Mouse (Mus musculus): ENCODE data around the gene Jazf1.

Jazf1 gene

DNA sequence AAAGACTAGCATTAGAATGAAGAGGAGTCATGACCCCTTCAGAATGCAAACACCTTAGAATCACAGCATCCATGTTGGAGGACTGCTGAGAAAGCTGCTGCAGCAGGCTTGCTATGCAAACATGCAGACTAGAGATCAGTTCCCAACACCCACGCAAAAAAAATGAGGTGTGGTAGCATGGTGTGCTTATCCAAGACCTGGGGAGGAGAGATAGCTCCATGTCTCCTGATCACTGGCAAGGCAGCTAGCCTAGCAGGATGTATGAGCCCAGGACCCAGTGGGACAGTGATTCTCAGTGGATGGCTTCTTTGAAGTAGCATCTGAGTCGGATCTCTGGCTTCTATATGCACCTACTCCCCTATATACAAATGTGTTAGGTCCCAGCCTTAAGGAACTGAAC is 184.7 kb downstream of the Jazf1 start:
- no peaks in the 10 kb centered on the region for H3K4me1 ChIP-seq (replicated peaks; ENCODE audit: low read depth, low read length)
- H3K36me3 ChIP-seq (ENCODE audit: insufficient read depth, low read length) = no peaks in the 10 kb centered on the region
- peaks cover 11% of the 10 kb centered on the region for H3K9me3 ChIP-seq (ENCODE audit: low read length)
- no peak for TF ChIP-seq NANOG (IDR thresholded peaks at IDR 0.05; ENCODE audit: borderline replicate concordance, low read length)
- no peak for TF ChIP-seq CTCF (conservative IDR thresholded peaks at IDR 0.05; ENCODE audit: low read length)
- TF ChIP-seq POU5F1 (IDR thresholded peaks at IDR 0.05; ENCODE audit: borderline replicate concordance, low read length) = no peak
- no peaks in the 10 kb centered on the region for H3K27me3 ChIP-seq (ENCODE audit: insufficient read depth, low read length)
- H3K4me3 ChIP-seq (replicated peaks; ENCODE audit: low read length) = no peak overlapping the region

DNA sequence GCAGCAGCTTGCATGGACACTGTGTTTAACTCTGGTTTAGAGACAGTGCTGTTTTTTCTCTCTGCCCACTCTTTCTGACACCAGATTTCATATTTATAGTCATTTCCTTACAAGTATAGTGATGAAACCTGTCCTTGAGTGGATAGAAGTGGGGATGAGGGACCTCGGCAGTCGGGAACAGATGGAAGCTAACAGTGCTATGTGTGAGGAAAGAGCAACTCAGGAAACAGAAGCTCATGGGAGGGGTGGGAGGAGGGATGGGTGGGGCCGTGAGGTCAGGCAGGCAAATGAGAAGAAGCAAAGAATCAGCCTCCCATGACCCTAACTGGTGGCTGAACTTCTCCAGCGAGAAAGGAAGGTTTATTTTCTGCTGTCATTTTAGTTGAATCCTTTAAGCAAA is 191.3 kb downstream of the Jazf1 start:
- no peak overlapping the region for H3K4me3 ChIP-seq (replicated peaks; ENCODE audit: low read length)
- 0 out of 2 replicates have a peak, but pooled peaks cover under 1% of the 10 kb centered on the region for H3K4me1 ChIP-seq (replicated peaks; ENCODE audit: low read depth, low read length)
- peaks cover 14% of the 10 kb centered on the region for H3K9me3 ChIP-seq (ENCODE audit: low read length)
- H3K36me3 ChIP-seq (ENCODE audit: insufficient read depth, low read length) = no peaks in the 10 kb centered on the region
- TF ChIP-seq NANOG (IDR thresholded peaks at IDR 0.05; ENCODE audit: borderline replicate concordance, low read length) (no peak), POU5F1 (IDR thresholded peaks at IDR 0.05; ENCODE audit: borderline replicate concordance, low read length) (no peak), CTCF (conservative IDR thresholded peaks at IDR 0.05; ENCODE audit: low read length) (no peak)
- 0 out of 2 replicates have a peak, but pooled peaks cover 4% of the 10 kb centered on the region for H3K27me3 ChIP-seq (ENCODE audit: insufficient read depth, low read length)

DNA sequence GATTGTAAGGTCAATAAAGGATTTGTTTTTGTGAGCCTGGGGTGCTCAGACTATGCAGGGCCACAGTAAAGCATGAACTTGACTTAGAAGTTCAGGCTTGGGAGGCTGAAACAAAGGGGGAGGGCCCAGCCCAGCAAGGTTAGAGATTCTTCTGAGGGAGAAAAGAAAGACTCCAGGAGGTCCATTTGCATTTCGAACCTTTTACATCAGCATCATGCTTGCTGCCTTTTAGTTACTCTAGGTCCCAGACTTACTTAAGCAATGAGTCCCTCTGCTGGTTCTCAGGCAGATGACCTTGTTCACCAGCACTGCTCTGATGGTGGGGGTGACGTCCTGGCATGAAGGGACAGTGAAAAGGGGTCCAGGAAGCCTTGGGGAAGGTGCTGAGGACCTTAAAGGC is 197.1 kb downstream of the Jazf1 start:
- H3K4me3 ChIP-seq (replicated peaks; ENCODE audit: low read length) = no peak overlapping the region
- peaks cover 23% of the 10 kb centered on the region for H3K4me1 ChIP-seq (replicated peaks; ENCODE audit: low read depth, low read length)
- peaks cover 4% of the 10 kb centered on the region; the same call in 1 of the 2 replicates for H3K27me3 ChIP-seq (ENCODE audit: insufficient read depth, low read length)
- TF ChIP-seq POU5F1 (IDR thresholded peaks at IDR 0.05; ENCODE audit: borderline replicate concordance, low read length) (peak; percentile 12; the same call in 1 of the 2 replicates), CTCF (conservative IDR thresholded peaks at IDR 0.05; ENCODE audit: low read length) (no peak; the same call in 1 of the 2 replicates)
- H3K36me3 ChIP-seq (ENCODE audit: insufficient read depth, low read length) = no peaks in the 10 kb centered on the region
- H3K9me3 ChIP-seq (ENCODE audit: low read length) = no peaks in the 10 kb centered on the region

DNA sequence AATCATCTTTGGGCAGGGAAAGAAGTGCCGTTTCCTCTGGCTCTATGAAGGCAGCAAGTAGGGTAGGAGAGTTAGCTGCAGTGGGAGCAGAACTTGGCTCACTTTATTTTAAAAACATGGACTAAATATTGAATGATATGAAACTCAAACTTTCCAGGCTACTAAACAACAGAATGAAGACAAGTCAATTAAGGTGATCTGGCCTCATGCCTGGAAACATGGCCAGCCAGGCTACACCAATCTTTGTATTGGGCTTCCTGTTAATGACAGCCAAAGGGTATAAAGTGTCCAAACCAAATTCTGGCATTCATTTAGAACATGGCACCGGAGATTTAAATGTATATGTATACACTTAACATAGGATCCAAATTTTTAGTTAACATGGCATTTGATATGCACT is 199.2 kb downstream of the Jazf1 start:
- H3K9me3 ChIP-seq (ENCODE audit: low read length) = no peaks in the 10 kb centered on the region
- no peaks in the 10 kb centered on the region for H3K36me3 ChIP-seq (ENCODE audit: insufficient read depth, low read length)
- peaks cover 23% of the 10 kb centered on the region for H3K4me1 ChIP-seq (replicated peaks; ENCODE audit: low read depth, low read length)
- no peak for TF ChIP-seq CTCF (conservative IDR thresholded peaks at IDR 0.05; ENCODE audit: low read length)
- no peak for TF ChIP-seq NANOG (IDR thresholded peaks at IDR 0.05; ENCODE audit: borderline replicate concordance, low read length)
- no peak for TF ChIP-seq POU5F1 (IDR thresholded peaks at IDR 0.05; ENCODE audit: borderline replicate concordance, low read length)
- H3K27me3 ChIP-seq (ENCODE audit: insufficient read depth, low read length) = peaks cover 11% of the 10 kb centered on the region
- no peak overlapping the region for H3K4me3 ChIP-seq (replicated peaks; ENCODE audit: low read length)

DNA sequence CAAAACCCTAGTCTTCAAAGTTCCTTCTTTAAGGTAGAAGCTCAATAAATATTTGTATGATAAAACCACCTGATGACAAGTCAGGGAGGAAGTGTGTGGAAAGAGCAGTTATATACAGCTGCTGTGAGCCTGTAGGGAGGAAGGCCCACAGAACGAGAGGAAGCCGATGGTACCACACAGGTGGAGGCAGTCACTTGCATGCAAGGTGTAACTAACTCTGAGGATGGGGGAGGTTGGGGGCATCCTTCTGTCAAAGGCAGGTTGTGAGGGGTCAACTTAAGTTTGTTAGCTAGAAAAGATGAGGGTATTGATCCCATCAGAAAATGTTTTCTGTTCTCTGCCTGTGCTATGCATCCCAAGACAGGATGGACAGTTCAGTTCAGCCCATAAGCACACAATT is 200.1 kb downstream of the Jazf1 start:
- H3K4me1 ChIP-seq (replicated peaks; ENCODE audit: low read depth, low read length) = peaks cover 23% of the 10 kb centered on the region
- H3K4me3 ChIP-seq (replicated peaks; ENCODE audit: low read length) = no peak overlapping the region
- H3K9me3 ChIP-seq (ENCODE audit: low read length) = no peaks in the 10 kb centered on the region
- peaks cover 12% of the 10 kb centered on the region for H3K27me3 ChIP-seq (ENCODE audit: insufficient read depth, low read length)
- no peaks in the 10 kb centered on the region for H3K36me3 ChIP-seq (ENCODE audit: insufficient read depth, low read length)
- TF ChIP-seq POU5F1 (IDR thresholded peaks at IDR 0.05; ENCODE audit: borderline replicate concordance, low read length) (no peak), CTCF (conservative IDR thresholded peaks at IDR 0.05; ENCODE audit: low read length) (no peak), NANOG (IDR thresholded peaks at IDR 0.05; ENCODE audit: borderline replicate concordance, low read length) (no peak)

DNA sequence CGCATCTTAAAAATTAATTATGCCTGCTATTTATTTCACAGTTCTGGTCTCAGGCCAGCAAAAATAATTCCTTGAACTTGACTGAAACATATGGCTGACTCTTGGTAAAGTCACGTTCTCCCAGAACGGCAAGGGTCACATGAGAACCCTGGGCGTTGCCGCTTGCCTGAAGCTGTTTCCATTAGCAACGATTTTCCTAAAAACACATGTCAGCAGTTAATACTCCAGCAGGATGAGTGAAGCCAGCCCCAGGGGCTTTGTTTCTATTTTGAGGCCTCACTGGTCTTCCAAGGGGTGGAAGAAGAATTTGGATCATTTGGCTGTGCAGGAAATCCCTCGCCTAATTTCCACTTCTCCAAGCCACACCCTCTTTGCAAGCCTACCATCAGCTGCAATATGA is 206.5 kb downstream of the Jazf1 start:
- H3K27me3 ChIP-seq (ENCODE audit: insufficient read depth, low read length) = peaks cover 11% of the 10 kb centered on the region
- H3K36me3 ChIP-seq (ENCODE audit: insufficient read depth, low read length) = no peaks in the 10 kb centered on the region
- TF ChIP-seq POU5F1 (IDR thresholded peaks at IDR 0.05; ENCODE audit: borderline replicate concordance, low read length) (no peak), CTCF (conservative IDR thresholded peaks at IDR 0.05; ENCODE audit: low read length) (no peak), NANOG (IDR thresholded peaks at IDR 0.05; ENCODE audit: borderline replicate concordance, low read length) (no peak)
- no peak overlapping the region for H3K4me3 ChIP-seq (replicated peaks; ENCODE audit: low read length)
- no peaks in the 10 kb centered on the region for H3K9me3 ChIP-seq (ENCODE audit: low read length)
- H3K4me1 ChIP-seq (replicated peaks; ENCODE audit: low read depth, low read length) = 0 out of 2 replicates have a peak, but pooled peaks cover 5% of the 10 kb centered on the region

DNA sequence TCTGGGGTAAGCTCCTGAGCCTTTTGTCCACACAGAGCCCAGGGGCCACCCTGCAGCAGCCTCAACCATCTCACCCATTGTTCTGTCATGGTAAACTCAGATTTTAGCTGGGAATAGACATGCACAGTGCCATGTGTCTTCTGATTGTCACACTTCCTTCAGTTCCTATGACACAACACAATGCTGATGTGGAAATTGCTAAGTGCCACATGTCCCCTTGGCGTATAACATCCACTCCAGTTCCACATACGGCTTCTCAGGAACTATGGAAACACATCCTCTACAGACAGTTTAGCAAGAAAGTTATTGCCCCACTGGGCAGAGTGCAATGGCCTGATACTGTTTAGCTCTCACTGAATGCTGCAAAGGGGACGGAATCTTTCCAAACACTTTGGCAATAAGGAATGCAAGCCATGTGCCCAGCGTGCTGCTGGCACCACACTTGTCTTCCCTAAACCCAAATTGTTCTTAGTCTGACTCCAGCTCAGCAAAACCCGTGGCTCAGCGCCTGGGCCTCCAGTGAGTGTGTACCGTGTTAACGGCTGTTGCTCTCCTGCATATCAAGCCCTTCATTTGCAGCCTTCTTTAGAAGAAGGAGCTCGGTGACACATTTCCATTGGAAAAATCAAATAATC is 207.1 kb downstream of the Jazf1 start:
- no peak for TF ChIP-seq POU5F1 (IDR thresholded peaks at IDR 0.05; ENCODE audit: borderline replicate concordance, low read length)
- TF ChIP-seq CTCF (conservative IDR thresholded peaks at IDR 0.05; ENCODE audit: low read length) = no peak
- TF ChIP-seq NANOG (IDR thresholded peaks at IDR 0.05; ENCODE audit: borderline replicate concordance, low read length) = no peak
- H3K27me3 ChIP-seq (ENCODE audit: insufficient read depth, low read length) = peaks cover 11% of the 10 kb centered on the region
- H3K4me3 ChIP-seq (replicated peaks; ENCODE audit: low read length) = no peak overlapping the region
- H3K4me1 ChIP-seq (replicated peaks; ENCODE audit: low read depth, low read length) = 0 out of 2 replicates have a peak, but pooled peaks cover 5% of the 10 kb centered on the region
- H3K36me3 ChIP-seq (ENCODE audit: insufficient read depth, low read length) = no peaks in the 10 kb centered on the region
- H3K9me3 ChIP-seq (ENCODE audit: low read length) = no peaks in the 10 kb centered on the region

DNA sequence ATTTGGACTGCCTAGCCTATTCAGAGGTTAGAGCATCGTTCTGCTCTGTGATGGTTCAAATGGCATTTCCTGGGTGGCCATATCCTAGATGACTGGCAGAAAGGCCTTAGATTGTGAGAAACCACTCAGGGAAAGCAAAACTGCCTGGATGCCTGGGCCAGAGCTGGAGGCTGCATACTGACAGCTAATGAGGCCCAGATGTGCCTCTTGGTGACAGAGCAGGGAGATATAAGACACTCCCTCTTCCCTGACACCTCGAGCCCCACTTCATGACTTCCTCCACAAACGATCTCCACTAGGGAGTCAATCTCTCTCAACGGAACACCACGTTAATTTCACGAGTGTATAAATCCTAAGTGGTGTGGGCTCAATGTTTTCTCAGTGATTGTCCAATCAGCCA is 207.7 kb downstream of the Jazf1 start:
- TF ChIP-seq NANOG (IDR thresholded peaks at IDR 0.05; ENCODE audit: borderline replicate concordance, low read length) (no peak), CTCF (conservative IDR thresholded peaks at IDR 0.05; ENCODE audit: low read length) (no peak), POU5F1 (IDR thresholded peaks at IDR 0.05; ENCODE audit: borderline replicate concordance, low read length) (no peak)
- Histone ChIP-seq H3K36me3 (ENCODE audit: insufficient read depth, low read length) (no peaks in the 10 kb centered on the region), H3K9me3 (ENCODE audit: low read length) (no peaks in the 10 kb centered on the region), H3K4me3 (replicated peaks; ENCODE audit: low read length) (no peak overlapping the region), H3K4me1 (replicated peaks; ENCODE audit: low read depth, low read length) (0 out of 2 replicates have a peak, but pooled peaks cover 5% of the 10 kb centered on the region), H3K27me3 (ENCODE audit: insufficient read depth, low read length) (peaks cover 7% of the 10 kb centered on the region; the same call in 1 of the 2 replicates)
